Mouse (Mus musculus) MEL (cell line): ENCODE measurements around the gene Zbtb7b. TPM values are rescaled to one million over a fixed set of nuclear protein-coding genes. Genes with fewer than 3 reads are reported as not detected.

ENCODE experiments used
- DNase-seq: peaks from one replicate; pipeline ENCODE4 v3.0.0; 2011; ENCODE audit warnings: low read depth, low spot score
- H3K27ac ChIP-seq: 2 replicates; pipeline ENCODE4 v1.5.1; 2012; ENCODE audit warnings: low read depth, mild to moderate bottlenecking, control low read depth, low read length, moderate library complexity; ENCODE audit not compliant: control insufficient read depth
- H3K27me3 ChIP-seq, 2 experiments: fragments of 150-350 bp in 1 of 2; sonication (generic) in 1 of 2; 2 replicates each; pipeline ENCODE4 v1.6.1; 2012; ENCODE audit warnings: low read length in 2 of 2, mild to moderate bottlenecking in 2 of 2, improper control_type of control experiment in 1 of 2, moderate library complexity in 1 of 2; ENCODE audit not compliant: insufficient read depth in 2 of 2, control insufficient read depth in 1 of 2
- H3K36me3 ChIP-seq, 2 experiments: 2 replicates each; pipeline ENCODE4 v1.6.1; 2012 to 2014; ENCODE audit warnings: low read length in 2 of 2, improper control_type of control experiment in 1 of 2, inconsistent platforms in 1 of 2, mild to moderate bottlenecking in 1 of 2; ENCODE audit not compliant: insufficient read depth in 2 of 2, control insufficient read depth in 1 of 2
- H3K4me1 ChIP-seq, 2 experiments: fragments of 150-350 bp in 1 of 2; sonication (generic) in 1 of 2; 2 replicates each; pipeline ENCODE4 v1.6.1; 2012; ENCODE audit warnings: low read length in 2 of 2, improper control_type of control experiment in 1 of 2, mild to moderate bottlenecking in 1 of 2; ENCODE audit not compliant: insufficient read depth in 2 of 2, control insufficient read depth in 1 of 2
- H3K4me3 ChIP-seq, 2 experiments: fragments of 150-350 bp in 1 of 2; sonication (generic) in 1 of 2; 2 replicates each; pipeline ENCODE4 v1.5.1; 2012; ENCODE audit warnings: low read depth in 2 of 2, low read length in 2 of 2, mild to moderate bottlenecking in 2 of 2, moderate library complexity in 2 of 2, control low read depth in 1 of 2, improper control_type of control experiment in 1 of 2; ENCODE audit not compliant: control insufficient read depth in 1 of 2, insufficient read depth in 1 of 2
- H3K79me2 ChIP-seq: 2 replicates; pipeline ENCODE4 v1.6.1; 2012; ENCODE audit warnings: mild to moderate bottlenecking, low read length, moderate library complexity; ENCODE audit not compliant: control insufficient read depth, poor library complexity, insufficient read depth
- H3K9ac ChIP-seq: 2 replicates; pipeline ENCODE4 v1.6.1; 2012; ENCODE audit warnings: low read depth, mild to moderate bottlenecking, control low read depth, low read length, moderate library complexity; ENCODE audit not compliant: control insufficient read depth, poor library complexity, severe bottlenecking
- H3K9me3 ChIP-seq: fragments of 150-350 bp; sonication (generic); replicated peaks from 2 replicates; pipeline ENCODE4 v1.6.1; 2012; ENCODE audit warnings: mild to moderate bottlenecking, low read length, improper control_type of control experiment, moderate library complexity; ENCODE audit not compliant: insufficient read depth
- BHLHE40 ChIP-seq: IDR thresholded peaks from 2 replicates; pipeline ENCODE4 v1.6.1; 2012; ENCODE audit warnings: low read depth, mild to moderate bottlenecking, inconsistent platforms, low read length, improper control_type of control experiment, borderline replicate concordance
- CHD2 ChIP-seq: IDR thresholded peaks from 2 replicates; pipeline ENCODE4 v1.6.1; 2011; ENCODE audit warnings: low read length, improper control_type of control experiment
- CTCF ChIP-seq, 3 experiments: IDR thresholded peaks in 2 of 3; conservative IDR thresholded peaks in 1 of 3; 2 replicates each; pipeline ENCODE4 v1.5.1; 2011 to 2012; ENCODE audit warnings: low read length in 3 of 3, low read depth in 2 of 3, mild to moderate bottlenecking in 2 of 3, improper control_type of control experiment in 1 of 3, inconsistent platforms in 1 of 3, mixed read lengths in 1 of 3, moderate library complexity in 1 of 3; ENCODE audit not compliant: control insufficient read depth in 1 of 3, insufficient read depth in 1 of 3, poor library complexity in 1 of 3, severe bottlenecking in 1 of 3
- E2F4 ChIP-seq: IDR thresholded peaks from 2 replicates; pipeline ENCODE4 v1.6.1; 2011; ENCODE audit warnings: low read depth, low read length, improper control_type of control experiment, borderline replicate concordance
- ELF1 ChIP-seq: IDR thresholded peaks from 2 replicates; pipeline ENCODE4 v1.6.1; 2014; ENCODE audit warnings: low read depth, mild to moderate bottlenecking, inconsistent platforms, low read length, improper control_type of control experiment, moderate library complexity
- EP300 ChIP-seq, 2 experiments: IDR thresholded peaks; 2 replicates each; pipeline ENCODE4 v1.6.1; 2011; ENCODE audit warnings: improper control_type of control experiment in 2 of 2, low read length in 2 of 2, low read depth in 1 of 2, mild to moderate bottlenecking in 1 of 2
- ETS1 ChIP-seq: IDR thresholded peaks from 2 replicates; pipeline ENCODE4 v1.6.1; 2012; ENCODE audit warnings: low read depth, mild to moderate bottlenecking, inconsistent platforms, low read length, improper control_type of control experiment, moderate library complexity
- GATA1 ChIP-seq: IDR thresholded peaks from 2 replicates; pipeline ENCODE4 v1.6.1; 2011; ENCODE audit warnings: low read depth, low read length, improper control_type of control experiment
- JUND ChIP-seq: IDR thresholded peaks from 2 replicates; pipeline ENCODE4 v1.6.1; 2011; ENCODE audit warnings: low read depth, mild to moderate bottlenecking, improper control_type of control experiment, low read length
- MAFK ChIP-seq: IDR thresholded peaks from 2 replicates; pipeline ENCODE4 v1.6.1; 2011; ENCODE audit warnings: low read depth, mild to moderate bottlenecking, low read length, improper control_type of control experiment, borderline replicate concordance
- MAZ ChIP-seq: IDR thresholded peaks from 2 replicates; pipeline ENCODE4 v1.6.1; 2012; ENCODE audit warnings: low read depth, mild to moderate bottlenecking, inconsistent platforms, low read length, improper control_type of control experiment
- MEF2A ChIP-seq: IDR thresholded peaks from 2 replicates; pipeline ENCODE4 v1.6.1; 2014; ENCODE audit warnings: low read depth, mild to moderate bottlenecking, inconsistent platforms, low read length, improper control_type of control experiment; ENCODE audit not compliant: poor library complexity, insufficient replicate concordance, severe bottlenecking; ENCODE audit errors: extremely low read depth
- MXI1 ChIP-seq: IDR thresholded peaks from 2 replicates; pipeline ENCODE4 v1.6.1; 2011; ENCODE audit warnings: mild to moderate bottlenecking, low read depth, low read length, improper control_type of control experiment
- NRF1 ChIP-seq: IDR thresholded peaks from 2 replicates; pipeline ENCODE4 v1.6.1; 2014; ENCODE audit warnings: low read depth, mild to moderate bottlenecking, inconsistent platforms, low read length, improper control_type of control experiment, moderate library complexity; ENCODE audit not compliant: poor library complexity, insufficient read depth, severe bottlenecking
- POLR2AphosphoS5 ChIP-seq: IDR thresholded peaks from 2 replicates; pipeline ENCODE4 v1.6.1; 2012; ENCODE audit warnings: low read depth, borderline replicate concordance, mild to moderate bottlenecking, inconsistent platforms, low read length, moderate library complexity, mixed read lengths
- RCOR1 ChIP-seq: IDR thresholded peaks from 2 replicates; pipeline ENCODE4 v1.6.1; 2012; ENCODE audit warnings: low read depth, mild to moderate bottlenecking, inconsistent platforms, low read length, improper control_type of control experiment
- SMC3 ChIP-seq: IDR thresholded peaks from 2 replicates; pipeline ENCODE4 v1.6.1; 2011; ENCODE audit warnings: low read depth, low read length, improper control_type of control experiment
- USF1 ChIP-seq: IDR thresholded peaks from 2 replicates; pipeline ENCODE4 v1.6.1; 2014; ENCODE audit warnings: low read depth, mild to moderate bottlenecking, inconsistent platforms, low read length, improper control_type of control experiment, moderate library complexity
- USF2 ChIP-seq, 2 experiments: IDR thresholded peaks; 2 replicates each; pipeline ENCODE4 v1.6.1; 2011 to 2012; ENCODE audit warnings: improper control_type of control experiment in 2 of 2, low read length in 2 of 2, borderline replicate concordance in 1 of 2, inconsistent platforms in 1 of 2, low read depth in 1 of 2, mild to moderate bottlenecking in 1 of 2; ENCODE audit not compliant: insufficient read depth in 1 of 2
- ZKSCAN1 ChIP-seq: IDR thresholded peaks from 2 replicates; pipeline ENCODE4 v1.6.1; 2012; ENCODE audit warnings: low read depth, mild to moderate bottlenecking, inconsistent platforms, low read length, improper control_type of control experiment, moderate library complexity
- ZMIZ1 ChIP-seq: IDR thresholded peaks from 2 replicates; pipeline ENCODE4 v1.6.1; 2012; ENCODE audit warnings: low read depth, mild to moderate bottlenecking, inconsistent platforms, low read length, improper control_type of control experiment, moderate library complexity
- ZNF384 ChIP-seq: IDR thresholded peaks from 2 replicates; pipeline ENCODE4 v1.6.1; 2012; ENCODE audit warnings: low read depth, mild to moderate bottlenecking, inconsistent platforms, low read length, improper control_type of control experiment
- polyA plus RNA-seq, 2 experiments: library from polyadenylated mRNA; stranded (reverse) in 1 of 2; unstranded in 1 of 2; fragments of >175 nt in 1 of 2; fragments of >200 nt in 1 of 2; gene quantifications; 2 replicates each; pipeline versions ENCODE4 v1.2.1 to v1.2.4; 2012; ENCODE audit warnings: low replicate concordance in 2 of 2, low read depth in 1 of 2; ENCODE audit not compliant: insufficient read length in 2 of 2, insufficient read depth in 1 of 2, missing spikeins in 1 of 2
- total RNA-seq: library from RNA; depleted of rRNA; stranded (reverse); fragments of 300-350 nt; gene quantifications from 2 replicates; pipeline ENCODE4 v1.2.3, GENCODE M21; 2012

Gene Zbtb7b
- total and polyA plus RNA-seq, 3 experiments, result 8.5 to 20.1 TPM; not detected in 1

GRCm38 (mm10) chr3:89333053-89333452, 61.5 kb downstream of the Zbtb7b start:
- Histone ChIP-seq H3K36me3 (peaks cover 0 to 12% of the 10 kb centered on the region in 2 experiments; a peak in 2 of 4 replicates), H3K4me3 (no peak overlapping the region), H3K9ac (no peak overlapping the region), H3K9me3 (no peaks in the 10 kb centered on the region), H3K4me1 (peaks cover 7 to 23% of the 10 kb centered on the region in 2 experiments), H3K27me3 (peaks cover 3 to 5% of the 10 kb centered on the region in 2 experiments; a peak in 2 of 4 replicates), H3K79me2 (no peaks in the 10 kb centered on the region; the same call in 1 of the 2 replicates), H3K27ac (no peak overlapping the region)
- no peak for DNase-seq
- no peak for TF ChIP-seq RCOR1
- no peak for TF ChIP-seq BHLHE40
- TF ChIP-seq JUND, result no peak
- no peak for TF ChIP-seq ZMIZ1
- TF ChIP-seq MXI1, result no peak
- TF ChIP-seq ETS1, result no peak
- TF ChIP-seq MEF2A, result no peak
- no peak for TF ChIP-seq MAZ
- no peak for TF ChIP-seq ZKSCAN1
- no peak for TF ChIP-seq USF1
- TF ChIP-seq POLR2AphosphoS5, result no peak
- no peak for TF ChIP-seq MAFK
- no peak for TF ChIP-seq SMC3
- TF ChIP-seq GATA1, result no peak
- TF ChIP-seq CHD2, result no peak
- TF ChIP-seq CTCF (IDR thresholded peaks at IDR 0.05 in 2 of 3, conservative IDR thresholded peaks at IDR 0.05 in 1 of 3; ENCODE audit: control insufficient read depth in 1 of 3, insufficient read depth in 1 of 3, low read depth in 2 of 3, low read length in 3 of 3, poor library complexity in 1 of 3, severe bottlenecking in 1 of 3), result no peak

- Histone ChIP-seq H3K9me3 (no peaks in the 10 kb centered on the region), H3K27me3 (peaks cover 7 to 8% of the 10 kb centered on the region in 2 experiments; a peak in 2 of 4 replicates), H3K36me3 (peaks cover 0 to 12% of the 10 kb centered on the region in 2 experiments; a peak in 2 of 4 replicates), H3K9ac (no peak overlapping the region), H3K4me1 (peaks cover 7 to 23% of the 10 kb centered on the region in 2 experiments), H3K27ac (no peak overlapping the region), H3K79me2 (no peaks in the 10 kb centered on the region; the same call in 1 of the 2 replicates), H3K4me3 (no peak overlapping the region)
- DNase-seq, result no peak
- TF ChIP-seq MAFK (no peak), USF2 (IDR thresholded peaks at IDR 0.05; ENCODE audit: borderline replicate concordance in 1 of 2, insufficient read depth in 1 of 2, low read depth in 1 of 2, low read length in 2 of 2) (no peak), ZNF384 (no peak), E2F4 (no peak), ZKSCAN1 (no peak), CHD2 (no peak), ELF1 (no peak), NRF1 (no peak), EP300 (IDR thresholded peaks at IDR 0.05; ENCODE audit: low read depth in 1 of 2, low read length in 2 of 2) (no peak)
Measured at GRCm38 (mm10) chr3:89332476-89332875, 62.1 kb downstream of the Zbtb7b start.
